8 mouse cellular contexts compared by ENCODE assay signal in genomic region chr8:126736441-126736962, GRCm38 (mm10).
A peak's percentile ranks its signal among the peaks of the same experiment; 100 is the strongest.
DNase-seq lines count a peak whose midpoint lies in the region; ATAC-seq and TF ChIP-seq lines count a peak whose summit lies in the region.

No protein-coding gene starts in this region.

- TF ChIP-seq CTCF in testis, adult 2 months (IDR thresholded peaks at IDR 0.05; ENCODE audit: control insufficient read depth, insufficient read depth, insufficient replicate concordance, low read depth, low read length), result peak; percentile 11; the same call in 1 of the 2 replicates
- peak; percentile 51; the same call in 1 of the 2 replicates for TF ChIP-seq CTCF in small intestine, adult 2 months (IDR thresholded peaks at IDR 0.05; ENCODE audit: extremely low read depth, insufficient read length, insufficient replicate concordance, low read depth, low read length)

- WGBS in hindbrain, embryonic 13.5 days, result 11% methylated on average over 10 of the region's 10 CpGs
- 10% methylated on average over 10 of the region's 10 CpGs for WGBS in small intestine, adult 2 months

- ATAC-seq in hindbrain, embryonic 13.5 days (ENCODE audit: low FRiP score), result peak; percentile 14; the same call in 1 of the 2 replicates

- H3K27ac ChIP-seq in testis, adult 2 months (ENCODE audit: control insufficient read depth, insufficient read depth, low read depth, low read length), result peak overlapping the region; percentile 86
- H3K27ac ChIP-seq in hindbrain, embryonic 13.5 days, result peak overlapping the region; percentile 83
- H3K27ac ChIP-seq in small intestine, adult 2 months (ENCODE audit: insufficient read depth, low read depth, low read length), result peak overlapping the region; percentile 100

- no peak overlapping the region for H3K4me3 ChIP-seq in testis, adult 2 months (ENCODE audit: control insufficient read depth, low read depth, low read length)
- no peak overlapping the region for H3K4me3 ChIP-seq in hindbrain, embryonic 13.5 days
- H3K4me3 ChIP-seq in small intestine, adult 2 months (ENCODE audit: low read depth, low read length), result peak overlapping the region; percentile 12

- no peaks in the 10 kb centered on the region for H3K27me3 ChIP-seq in testis, adult 2 months (ENCODE audit: control insufficient read depth, insufficient read depth, low read length)
- H3K27me3 ChIP-seq in hindbrain, embryonic 13.5 days, result no peaks in the 10 kb centered on the region
- no peaks in the 10 kb centered on the region for H3K27me3 ChIP-seq in small intestine, adult 2 months (ENCODE audit: control insufficient read depth, insufficient read depth, low read length)

- DNase-seq in testis, postnatal 10 days (ENCODE audit: low spot score), result no peak
- DNase-seq in frontal cortex, adult 2 months (ENCODE audit: extremely low spot score in 1 of 2, low spot score in 1 of 2), result peak; percentile 31 to 50
- DNase-seq in layer of hippocampus, postnatal 36 days, result peak; percentile 71 to 73
- peak; percentile 84 for DNase-seq in lung, postnatal 14 days
- no peak for DNase-seq in cerebellum, adult 11-12 months

- H3K4me2 ChIP-seq in hindbrain, embryonic 13.5 days, result no peak overlapping the region

- no peaks in the 10 kb centered on the region for H3K9me3 ChIP-seq in hindbrain, embryonic 13.5 days

- 0 out of 2 replicates have a peak overlapping the region, but pooled peaks have one; percentile 26 for H3K9ac ChIP-seq in hindbrain, embryonic 13.5 days

- no peak for TF ChIP-seq POLR2A in testis, adult 2 months (IDR thresholded peaks at IDR 0.05; ENCODE audit: control insufficient read depth, low read depth, low read length)
- TF ChIP-seq POLR2A in small intestine, adult 2 months (IDR thresholded peaks at IDR 0.05; ENCODE audit: low read depth, low read length), result no peak

- peaks cover 10% of the 10 kb centered on the region for H3K4me1 ChIP-seq in testis, adult 2 months (ENCODE audit: control insufficient read depth, insufficient read depth, low read length)
- peaks cover 44% of the 10 kb centered on the region for H3K4me1 ChIP-seq in hindbrain, embryonic 13.5 days (replicated peaks)
- peaks cover 53% of the 10 kb centered on the region for H3K4me1 ChIP-seq in small intestine, adult 2 months (ENCODE audit: control insufficient read depth, insufficient read depth, insufficient read length, low read length)

- no peaks in the 10 kb centered on the region for H3K36me3 ChIP-seq in testis, adult 2 months (ENCODE audit: control insufficient read depth, insufficient read depth, low read length)
- no peaks in the 10 kb centered on the region for H3K36me3 ChIP-seq in hindbrain, embryonic 13.5 days
- H3K36me3 ChIP-seq in small intestine, adult 2 months (ENCODE audit: control insufficient read depth, insufficient read depth, low read length), result no peaks in the 10 kb centered on the region

Comparison
In these comparisons a context has a peak if more than half of its experiments do, and no peak if none do; other contexts are left out.
1. DNase-seq: peak in frontal cortex, adult 2 months (2 of 2), layer of hippocampus, postnatal 36 days (2 of 2) and lung, postnatal 14 days (single experiment); none in testis, postnatal 10 days (single experiment) and cerebellum, adult 11-12 months (single experiment).
2. Peak in every context shown above with its lines, with median percentiles within 50 percentile points of each other: H3K27ac ChIP-seq.